8 mouse cellular contexts compared by ENCODE assay signal in genomic region chr4:155992241-155992905, GRCm38 (mm10). TPM values are rescaled to one million over a fixed set of nuclear protein-coding genes. Genes with fewer than 3 reads are reported as not detected.
DNase-seq lines count a peak whose midpoint lies in the region; ATAC-seq lines count a peak whose summit lies in the region.

TSS of gene B3galt6 (minus strand) at chr4:155992649.
TSS of gene Sdf4 (plus strand) at chr4:155992872.

- ATAC-seq in intestine, embryonic 14.5 days (replicated peaks; ENCODE audit: low FRiP score, low TSS enrichment, low read depth) = peak; percentile 85
- peak; percentile 68 for ATAC-seq in megakaryocyte progenitor cell, adult 5-6 weeks (replicated peaks; ENCODE audit: poor library complexity)

- peak within 1 kb of the TSS; percentile 86 for H3K4me2 ChIP-seq in intestine, embryonic 14.5 days (ENCODE audit: low read length)

- peaks cover 17% of the 10 kb centered on the region for H3K36me3 ChIP-seq in intestine, embryonic 14.5 days (ENCODE audit: control insufficient read depth, insufficient read depth, low read length)

- intact Hi-C loops in left cerebral cortex, postnatal 10 days (cut with DNase I) = no loop called here

- H3K4me3 ChIP-seq in intestine, embryonic 14.5 days (ENCODE audit: low read depth, low read length) = peak within 1 kb of the TSS; percentile 91

- under 1% methylated on average over 99 of the region's 99 CpGs for WGBS in intestine, embryonic 14.5 days

- no peaks in the 10 kb centered on the region for H3K9me3 ChIP-seq in intestine, embryonic 14.5 days (ENCODE audit: control insufficient read depth, low read length)

- H3K9ac ChIP-seq in intestine, embryonic 14.5 days (ENCODE audit: low read length) = peak within 1 kb of the TSS; percentile 86

- DNase-seq in R1 (ENCODE audit: low read depth, low spot score) = peak; percentile 82
- peak; percentile 89 to 94 for DNase-seq in cerebellum, postnatal 14 days
- peak; percentile 83 to 84 for DNase-seq in frontal cortex, postnatal 25 days (ENCODE audit: low spot score in 2 of 2)
- DNase-seq in intestine, embryonic 14.5 days (ENCODE audit: low spot score) = peak; percentile 92
- DNase-seq in left cerebral cortex, postnatal 10 days (ENCODE audit: extremely low spot score in 1 of 2, low spot score in 2 of 2) = peak; percentile 74 to 91
- peak; percentile 89 for DNase-seq in right cerebral cortex, postnatal 10 days (ENCODE audit: low spot score in 2 of 2)
- DNase-seq in urinary bladder, postnatal 4 days (ENCODE audit: low spot score in 2 of 2) = peak; percentile 76 to 84

- H3K4me1 ChIP-seq in intestine, embryonic 14.5 days (replicated peaks; ENCODE audit: control insufficient read depth, insufficient read depth, low read length) = peaks cover 24% of the 10 kb centered on the region

- H3K27me3 ChIP-seq in intestine, embryonic 14.5 days (replicated peaks; ENCODE audit: control insufficient read depth, insufficient read depth, low read length) = no peaks in the 10 kb centered on the region

- peak within 1 kb of the TSS; percentile 96 for H3K27ac ChIP-seq in intestine, embryonic 14.5 days (ENCODE audit: low read depth)

RNA-seq across cellular contexts. Expression of gene B3galt6, which starts in this region (rescaled TPM):
- polyA plus RNA-seq in intestine, embryonic 14.5 days (2014; fragmentation: Nextera tagmentation; extraction: Ambion mirVana) = 16.6 and 17.9 TPM in 2 replicates
- total RNA-seq in left cerebral cortex, postnatal 10 days (2021) = 10 to 100 TPM; 11.4 to 11.8 TPM
- 10.5 and 10.6 TPM in 2 replicates for total RNA-seq in megakaryocyte progenitor cell, adult 5-6 weeks (2015)
- 11.4 and 12.9 TPM in 2 replicates for total RNA-seq in megakaryocyte progenitor cell, adult 5-6 weeks (2017)

RNA-seq across cellular contexts. Expression of gene Sdf4, which starts in this region (rescaled TPM):
- 157 and 165 TPM in 2 replicates for polyA plus RNA-seq in intestine, embryonic 14.5 days (2014; fragmentation: Nextera tagmentation; extraction: Ambion mirVana)
- total RNA-seq in left cerebral cortex, postnatal 10 days (2021) = 100 to 1,000 TPM; 136 to 139 TPM
- 52.6 and 54.4 TPM in 2 replicates for total RNA-seq in megakaryocyte progenitor cell, adult 5-6 weeks (2015)
- 188 and 205 TPM in 2 replicates for total RNA-seq in megakaryocyte progenitor cell, adult 5-6 weeks (2017)

Comparison
In these comparisons a context has a peak if more than half of its experiments do, and no peak if none do; other contexts are left out.
1. Peak in every context shown above with its lines: DNase-seq, ATAC-seq, H3K4me3 ChIP-seq and H3K27ac ChIP-seq.